Mouse (Mus musculus): Measurements from ENCODE around the gene Slc38a2.

DNA sequence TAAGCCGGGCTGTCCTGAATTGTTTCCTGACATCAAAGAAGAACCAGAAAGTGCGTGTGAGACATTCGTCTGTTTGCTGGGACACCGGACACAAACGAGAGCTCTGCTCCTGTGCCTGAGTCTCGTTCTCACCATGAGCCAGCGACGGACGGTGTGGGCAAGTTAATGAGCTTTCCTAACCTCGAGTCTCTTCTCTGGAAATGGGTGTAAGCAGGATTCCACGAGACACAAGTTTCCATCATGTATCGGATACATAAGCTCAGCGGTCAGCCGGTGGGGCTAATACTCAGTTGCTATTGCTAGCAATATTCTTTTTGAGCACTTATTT lies 41.3 kb downstream of the Slc38a2 start:
- TF ChIP-seq ZNF384 (IDR thresholded peaks at IDR 0.05; ENCODE audit: low read depth, low read length) (no peak), HCFC1 (IDR thresholded peaks at IDR 0.05; ENCODE audit: borderline replicate concordance, insufficient read depth, low read length) (no peak), ZC3H11A (IDR thresholded peaks at IDR 0.05; ENCODE audit: borderline replicate concordance, low read depth, low read length) (no peak), CHD2 (IDR thresholded peaks at IDR 0.05; ENCODE audit: low read depth, low read length) (no peak), MAFK (IDR thresholded peaks at IDR 0.05; ENCODE audit: insufficient read depth, low read depth, low read length) (no peak)
